Mouse (Mus musculus): ENCODE results near the gene Rab17. TPM values are rescaled to one million over a fixed set of nuclear protein-coding genes. Genes with fewer than 3 reads are reported as not detected.

Gene Rab17
- total RNA-seq, 1 experiment from 2014 or later: not detected

Other genes starting within 250 kb of the Rab17 start
- gene Col6a3, start 125.7 kb downstream of the Rab17 start, total RNA-seq (2017): not detected in 3 replicates
- not detected in 3 replicates for gene Mlph, start 54.6 kb downstream of the Rab17 start, total RNA-seq (2017)
- not detected in 3 replicates for gene Prlh, start 16.6 kb downstream of the Rab17 start, total RNA-seq (2017)
- gene Lrrfip1, start 29.1 kb upstream of the Rab17 start, total RNA-seq (2017): 527 to 604 TPM (median 547 TPM) in 3 replicates
- 0.19 to 0.29 TPM (median 0.21 TPM) in 3 replicates for gene Rbm44, start 175.4 kb upstream of the Rab17 start, total RNA-seq (2017)
- gene Ramp1, start 210.2 kb upstream of the Rab17 start, total RNA-seq (2017): 15.7 to 28.1 TPM (median 26.3 TPM) in 3 replicates

Data from monocyte, adult 5-6 weeks (primary cell).